ENCODE assay signal across 17 mouse cellular contexts in the genomic region with DNA sequence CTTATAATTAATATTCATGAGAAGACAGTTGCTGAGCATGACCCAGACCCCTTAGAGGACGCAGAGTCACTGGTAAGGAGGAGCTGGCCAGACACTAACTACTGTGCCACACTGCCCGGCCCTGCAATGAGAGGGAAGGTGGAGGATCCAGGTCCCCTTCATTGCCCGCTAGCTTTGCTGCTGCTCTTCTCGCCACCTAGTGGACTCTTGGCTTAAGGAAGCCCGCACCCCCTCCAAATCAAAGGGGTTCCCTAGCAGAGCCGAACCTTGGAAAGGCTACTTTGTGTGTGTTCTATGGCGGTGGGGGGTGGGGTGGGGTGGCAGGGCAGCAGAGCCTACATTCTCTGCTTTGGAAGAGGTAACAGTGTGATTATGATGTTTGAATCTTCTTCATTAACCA. TPM values are rescaled to one million over a fixed set of nuclear protein-coding genes. Genes with fewer than 3 reads are reported as not detected.
A peak's percentile ranks its signal among the peaks of the same experiment; 100 is the strongest.
DNase-seq lines count a peak whose midpoint lies in the region; ATAC-seq and TF ChIP-seq lines count a peak whose summit lies in the region.
"Had no signal": no experiment of that assay in that cellular context is flagged by ENCODE, and none has a peak within 500 bp of the region (broad histone marks: within the 10 kb centered on the region; RNA-seq: fewer than 3 reads in every experiment).

No protein-coding gene starts in this region.

- TF ChIP-seq EP300 in liver, embryonic 14.5 days (IDR thresholded peaks at IDR 0.05; ENCODE audit: low read depth), result no peak

- no peaks in the 10 kb centered on the region for H3K4me1 ChIP-seq in liver, embryonic 14.5 days (replicated peaks; ENCODE audit: control insufficient read depth in 2 of 2, insufficient read depth in 2 of 2, low read length in 1 of 2)
- H3K4me1 ChIP-seq in bone marrow, adult 2 months (ENCODE audit: control insufficient read depth, insufficient read depth, low read length), result no peaks in the 10 kb centered on the region

- H3K27ac ChIP-seq in liver, embryonic 14.5 days, result no peak overlapping the region
- no peak overlapping the region for H3K27ac ChIP-seq in bone marrow, adult 2 months (ENCODE audit: control insufficient read depth, insufficient read depth, low read depth, low read length, poor library complexity)
- H3K27ac ChIP-seq: embryonic facial prominence, embryonic 13.5 days; limb, embryonic 10.5 days; macrophage; neural tube, embryonic 13.5 days had no signal

- ATAC-seq in liver, embryonic 14.5 days (ENCODE audit: insufficient read depth), result no peak
- ATAC-seq: forebrain, embryonic 16.5 days had no signal

- no peak overlapping the region for H3K9ac ChIP-seq in liver, embryonic 14.5 days (replicated peaks)
- H3K9ac ChIP-seq: embryonic facial prominence, embryonic 13.5 days; neural tube, embryonic 13.5 days had no signal

- WGBS in liver, embryonic 14.5 days (ENCODE audit: insufficient replicate concordance), result 22% methylated on average over 7 of the region's 7 CpGs
- 30% methylated on average over 7 of the region's 7 CpGs for WGBS in bone marrow, adult 2 months

- no peak for TF ChIP-seq POLR2A in bone marrow, adult 2 months (IDR thresholded peaks at IDR 0.05; ENCODE audit: borderline replicate concordance, control insufficient read depth, low read depth, low read length)

- no peak overlapping the region for H3K4me3 ChIP-seq in liver, embryonic 14.5 days (ENCODE audit: insufficient read depth in 1 of 2, low read depth in 2 of 2, low read length in 2 of 2)
- no peak overlapping the region for H3K4me3 ChIP-seq in bone marrow, adult 2 months (replicated peaks; ENCODE audit: control insufficient read depth, low read depth, low read length)
- H3K4me3 ChIP-seq: embryonic facial prominence, embryonic 13.5 days; limb, embryonic 10.5 days; neural tube, embryonic 13.5 days had no signal

- H3K4me2 ChIP-seq in liver, embryonic 14.5 days (ENCODE audit: low read depth), result no peak overlapping the region
- H3K4me2 ChIP-seq: embryonic facial prominence, embryonic 13.5 days; neural tube, embryonic 13.5 days had no signal

- no peaks in the 10 kb centered on the region for H3K9me3 ChIP-seq in liver, embryonic 14.5 days (ENCODE audit: control insufficient read depth, low read length)
- H3K9me3 ChIP-seq: embryonic facial prominence, embryonic 13.5 days; limb, embryonic 10.5 days; neural tube, embryonic 13.5 days had no signal

- DNase-seq in embryo, embryonic 11 days, result peak; percentile 37
- no peak for DNase-seq in embryo, embryonic 10.5 days (ENCODE audit: low spot score)
- DNase-seq in liver, embryonic 14.5 days (ENCODE audit: low read depth in 3 of 3, low spot score in 3 of 3), result no peak
- no peak for DNase-seq in liver
- DNase-seq in 416B (ENCODE audit: low read depth), result peak; percentile 8
- no peak for DNase-seq in Muller cell, postnatal 12 days (ENCODE audit: inconsistent ontology term)
- no peak for DNase-seq in frontal cortex, postnatal 25 days (ENCODE audit: low spot score in 2 of 2)
- DNase-seq: cerebellum, adult 11-12 months had no signal

- TF ChIP-seq CTCF in liver, embryonic 14.5 days (IDR thresholded peaks at IDR 0.05; ENCODE audit: low read depth), result peak; percentile 43
- TF ChIP-seq CTCF in bone marrow, adult 2 months (IDR thresholded peaks at IDR 0.05; ENCODE audit: control insufficient read depth, insufficient read depth, low read length), result peak; percentile 30; the same call in 1 of the 2 replicates

- H3K36me3 ChIP-seq in liver, embryonic 14.5 days (replicated peaks; ENCODE audit: control insufficient read depth, insufficient read depth, low read depth), result no peaks in the 10 kb centered on the region
- H3K36me3 ChIP-seq: embryonic facial prominence, embryonic 13.5 days; limb, embryonic 10.5 days; neural tube, embryonic 13.5 days had no signal

- H3K27me3 ChIP-seq in liver, embryonic 14.5 days (ENCODE audit: control insufficient read depth, insufficient read depth, low read length), result peaks cover 51% of the 10 kb centered on the region

RNA-seq across cellular contexts. Expression of a gene that starts 2.4 kb away (rescaled TPM):
- polyA plus RNA-seq in liver, embryonic 14.5 days (2012; rRNA removed), result not detected in 2 replicates
- not detected in 2 replicates for polyA plus RNA-seq in liver, embryonic 14.5 days (2014; fragmentation: Nextera tagmentation; extraction: Ambion mirVana)
- not detected in 2 replicates for polyA plus RNA-seq in bone marrow, adult 2 months (2011; ENCODE audit: insufficient read depth, insufficient read length, low replicate concordance, missing spikeins)
- polyA plus RNA-seq: heart, embryonic 14.5 days; large intestine, adult 2 months; limb, embryonic 10.5 days; macrophage; thymus, postnatal 0 days had no signal

Comparison
In these comparisons a context has a peak if more than half of its experiments do, and no peak if none do; other contexts are left out.
1. DNase-seq: peak in embryo, embryonic 11 days (single experiment) and 416B (single experiment); none in embryo, embryonic 10.5 days (single experiment), liver, embryonic 14.5 days (0 of 3), liver (single experiment), Muller cell, postnatal 12 days (single experiment) and frontal cortex, postnatal 25 days (0 of 2).